12 mouse cellular contexts compared by ENCODE assay signal in genomic region chr6:22140786-22141185, GRCm38 (mm10).
"Had no signal": no experiment of that assay in that cellular context is flagged by ENCODE, and none has a peak within 500 bp of the region (broad histone marks: within the 10 kb centered on the region; RNA-seq: fewer than 3 reads in every experiment).

No protein-coding gene starts in this region.

- H3K27me3 ChIP-seq: limb, embryonic 12.5 days; midbrain, embryonic 13.5 days; neural tube, embryonic 15.5 days had no signal

- ATAC-seq: midbrain, embryonic 13.5 days had no signal

- H3K36me3 ChIP-seq: midbrain, embryonic 13.5 days; neural tube, embryonic 15.5 days had no signal

- H3K27ac ChIP-seq: kidney, postnatal 0 days; limb, embryonic 12.5 days; liver, embryonic 14.5 days; midbrain, embryonic 13.5 days; neural tube, embryonic 15.5 days had no signal

- H3K9ac ChIP-seq: limb, embryonic 12.5 days; liver, embryonic 14.5 days; midbrain, embryonic 13.5 days; neural tube, embryonic 15.5 days had no signal

- H3K4me3 ChIP-seq: limb, embryonic 12.5 days; midbrain, embryonic 13.5 days; myocyte; neural tube, embryonic 15.5 days had no signal

- H3K4me2 ChIP-seq: limb, embryonic 12.5 days; midbrain, embryonic 13.5 days; neural tube, embryonic 15.5 days had no signal

- H3K4me1 ChIP-seq: limb, embryonic 12.5 days; midbrain, embryonic 13.5 days; neural tube, embryonic 15.5 days had no signal

- H3K9me3 ChIP-seq: limb, embryonic 12.5 days; midbrain, embryonic 13.5 days; neural tube, embryonic 15.5 days had no signal

- DNase-seq: kidney, adult 9 months; kidney, postnatal 36 days; lung, adult 18-20 months; retina, postnatal 1 day; thymus, adult 18-20 months; thymus, postnatal 14 days had no signal
